Mouse (Mus musculus) mature B cell (primary cell): ENCODE data around the gene Alpl.

Source experiments
- in situ Hi-C: fragments of 300-500 bp; cut with MboI; formaldehyde crosslinking; loops from 2 replicates; pipeline ENCODE4 v1.14.3; 2019

The Alpl gene

GRCm38 (mm10) chr4:137719378-137720077 lies 76.7 kb downstream of the Alpl start:
- in situ Hi-C loops = no loop called here

- in situ Hi-C loops = no loop called here
These were observed 78.5 kb downstream of the Alpl start for GRCm38 (mm10) chr4:137717671-137718070.

- in situ Hi-C loops = no loop called here
These were observed 79.2 kb downstream of the Alpl start for GRCm38 (mm10) chr4:137717005-137717404.

- in situ Hi-C loops = no loop called here
These were observed 82.1 kb downstream of the Alpl start for GRCm38 (mm10) chr4:137714020-137714624.

GRCm38 (mm10) chr4:137712963-137713362 lies 83.2 kb downstream of the Alpl start:
- in situ Hi-C loops = no loop called here

GRCm38 (mm10) chr4:137707216-137707990 lies 88.8 kb downstream of the Alpl start:
- in situ Hi-C loops = no loop called here

- in situ Hi-C loops = no loop called here
These were observed 89.7 kb downstream of the Alpl start for GRCm38 (mm10) chr4:137706510-137706909.

- in situ Hi-C loops = no loop called here
These were observed 90.8 kb downstream of the Alpl start for GRCm38 (mm10) chr4:137705379-137705778.

- in situ Hi-C loops = no loop called here
These were observed 91.6 kb downstream of the Alpl start for GRCm38 (mm10) chr4:137704561-137704960.

GRCm38 (mm10) chr4:137703077-137703476 lies 93.1 kb downstream of the Alpl start:
- in situ Hi-C loops = no loop called here

GRCm38 (mm10) chr4:137700960-137701359 lies 95.2 kb downstream of the Alpl start:
- in situ Hi-C loops = no loop called here

GRCm38 (mm10) chr4:137699264-137700211 lies 96.6 kb downstream of the Alpl start:
- in situ Hi-C loops = no loop called here

GRCm38 (mm10) chr4:137698076-137698985 lies 97.9 kb downstream of the Alpl start:
- in situ Hi-C loops = no loop called here

- in situ Hi-C loops = no loop called here
These were observed 98.9 kb downstream of the Alpl start for GRCm38 (mm10) chr4:137697156-137697885.

GRCm38 (mm10) chr4:137695900-137696299 lies 100.3 kb downstream of the Alpl start:
- in situ Hi-C loops = no loop called here

GRCm38 (mm10) chr4:137695300-137695699 lies 100.9 kb downstream of the Alpl start:
- in situ Hi-C loops = no loop called here

GRCm38 (mm10) chr4:137692107-137692902 lies 103.9 kb downstream of the Alpl start:
- in situ Hi-C loops = no loop called here
